Mouse (Mus musculus) embryonic facial prominence, embryonic 14.5 days (tissue): ENCODE data around the gene Theg. TPM values are rescaled to one million over a fixed set of nuclear protein-coding genes. Genes with fewer than 3 reads are reported as not detected.

Source experiments
- ATAC-seq: fragments of 200-750 bp; cut with Nextera tagmentation; 2 replicates; pipeline ENCODE4 v1.8.0; 2017; ENCODE audit warnings: low read depth, moderate number of reproducible peaks, moderate TSS enrichment
- DNase-seq: peaks from one replicate; pipeline ENCODE4 v3.0.0-alpha.2; 2015; ENCODE audit warnings: low spot score
- H3K27ac ChIP-seq: fragments of 300-500 bp; sonication (generic); replicated peaks from 2 replicates; pipeline ENCODE4 v1.5.1; 2014; ENCODE audit warnings: low read depth, mild to moderate bottlenecking, low read length, moderate library complexity
- H3K27me3 ChIP-seq: fragments of 300-500 bp; sonication (generic); replicated peaks from 2 replicates; pipeline ENCODE4 v1.6.1; 2014; ENCODE audit warnings: low read length; ENCODE audit not compliant: control insufficient read depth, insufficient read depth
- H3K36me3 ChIP-seq: fragments of 300-500 bp; sonication (generic); 2 replicates; pipeline ENCODE4 v1.6.1; 2014; ENCODE audit warnings: low read length, mixed read lengths; ENCODE audit not compliant: control insufficient read depth, insufficient read depth
- H3K4me1 ChIP-seq: fragments of 300-500 bp; sonication (generic); 2 replicates; pipeline ENCODE4 v1.6.1; 2014; ENCODE audit warnings: antibody characterized with exemption, low read length; ENCODE audit not compliant: control insufficient read depth, insufficient read depth
- H3K4me2 ChIP-seq: fragments of 300-500 bp; sonication (generic); 2 replicates; pipeline ENCODE4 v1.6.1; 2014; ENCODE audit warnings: low read depth, mild to moderate bottlenecking, low read length, moderate library complexity, mixed read lengths
- H3K4me3 ChIP-seq: fragments of 300-500 bp; sonication (generic); 2 replicates; pipeline ENCODE4 v1.5.1; 2014; ENCODE audit warnings: low read depth, mild to moderate bottlenecking, low read length
- H3K9ac ChIP-seq: fragments of 300-500 bp; sonication (generic); 2 replicates; pipeline ENCODE4 v1.6.1; 2014; ENCODE audit warnings: low read depth, mild to moderate bottlenecking, low read length, moderate library complexity, mixed read lengths
- H3K9me3 ChIP-seq: fragments of 300-500 bp; sonication (generic); 2 replicates; pipeline ENCODE4 v1.6.1; 2016; ENCODE audit warnings: low read length; ENCODE audit not compliant: control insufficient read depth
- WGBS: fragments of 180-500 bp; shearing (Covaris S2); extraction: QIAGEN DNeasy Blood & Tissue Kit; methylation state at CpG from one replicate; pipeline ENCODE4 v1.1.7; 2014; 5-methylcytosine and 5-hydroxymethylcytosine counted together
- polyA plus RNA-seq: library from polyadenylated mRNA; unstranded; fragments of >200 nt; fragmentation: Nextera tagmentation; extraction: Ambion mirVana; gene quantifications from 2 replicates; pipeline ENCODE4 v1.2.1, GENCODE M21; 2014

Gene Theg
- polyA plus RNA-seq, 1 experiment from 2014 or later, result not detected

DNA sequence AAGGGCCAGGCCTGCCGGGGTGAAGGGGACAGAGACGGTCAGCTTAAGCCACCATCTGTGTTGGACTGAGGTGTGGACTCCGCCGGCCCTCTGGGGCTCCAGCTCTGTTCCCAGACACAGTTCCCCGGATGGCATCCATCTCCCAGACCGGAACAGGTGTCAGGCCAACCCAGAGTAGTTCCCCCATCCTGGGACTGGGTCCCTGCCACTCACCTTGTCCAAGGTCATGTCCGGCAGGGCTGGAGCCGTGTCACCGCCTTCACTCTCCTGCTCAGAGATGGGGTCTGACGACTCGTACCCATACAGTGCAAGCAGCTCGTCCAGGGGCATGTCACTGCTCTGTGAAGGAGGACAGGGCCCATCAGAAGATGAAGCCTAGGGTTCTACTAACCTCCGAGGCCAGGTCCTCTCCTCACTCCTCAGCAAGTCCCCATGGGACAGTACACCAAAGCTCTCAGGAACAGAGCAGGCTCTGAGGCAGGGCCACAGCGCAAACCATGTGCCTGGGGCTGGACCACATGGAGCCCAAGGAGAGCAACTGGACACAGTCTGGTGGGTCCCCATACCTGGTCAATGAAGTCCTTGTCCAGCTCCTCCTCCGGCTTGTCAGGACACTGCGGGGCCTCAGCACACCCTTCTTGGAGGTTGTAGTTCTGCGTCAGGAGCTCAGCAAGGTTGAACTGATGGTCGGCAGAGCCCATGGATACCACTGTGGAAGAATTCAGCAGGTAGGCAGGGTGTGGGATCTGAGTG lies 38.0 kb downstream of the Theg start:
- H3K4me3 ChIP-seq, result no peak overlapping the region
- no peak overlapping the region for H3K4me2 ChIP-seq
- WGBS, result 93% methylated on average over 18 of the region's 18 CpGs
- no peak overlapping the region for H3K27ac ChIP-seq
- peaks cover 16% of the 10 kb centered on the region for H3K4me1 ChIP-seq
- H3K9ac ChIP-seq, result no peak overlapping the region
- DNase-seq (no peak), ATAC-seq (no peak)
- H3K27me3 ChIP-seq, result no peaks in the 10 kb centered on the region
- no peaks in the 10 kb centered on the region for H3K9me3 ChIP-seq
- H3K36me3 ChIP-seq, result peaks cover 55% of the 10 kb centered on the region

DNA sequence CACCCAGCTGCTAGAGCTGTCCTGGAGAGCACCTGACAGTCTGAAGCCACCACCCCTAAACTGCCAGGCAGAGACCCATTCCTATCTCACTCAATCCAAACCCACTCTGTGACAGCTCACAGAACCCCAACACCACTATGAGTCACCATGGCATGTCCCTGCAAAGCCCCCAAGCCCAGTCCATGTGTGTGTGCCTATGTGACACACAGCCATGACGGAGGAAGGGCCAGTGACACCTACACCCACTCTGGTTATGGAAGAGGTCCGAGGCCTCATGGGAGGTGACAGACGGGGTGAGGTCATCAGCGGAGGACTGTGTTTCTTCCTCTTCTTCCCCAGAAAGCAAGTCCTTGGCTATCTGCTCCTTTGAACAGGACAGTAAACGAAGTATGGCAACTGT lies 38.6 kb downstream of the Theg start:
- H3K4me2 ChIP-seq, result no peak overlapping the region
- H3K9ac ChIP-seq, result no peak overlapping the region
- H3K36me3 ChIP-seq, result peaks cover 61% of the 10 kb centered on the region
- ATAC-seq (no peak), DNase-seq (no peak)
- H3K9me3 ChIP-seq, result no peaks in the 10 kb centered on the region
- H3K4me3 ChIP-seq, result no peak overlapping the region
- no peak overlapping the region for H3K27ac ChIP-seq
- 96% methylated on average over 5 of the region's 5 CpGs for WGBS
- H3K27me3 ChIP-seq, result no peaks in the 10 kb centered on the region
- H3K4me1 ChIP-seq, result peaks cover 12% of the 10 kb centered on the region

DNA sequence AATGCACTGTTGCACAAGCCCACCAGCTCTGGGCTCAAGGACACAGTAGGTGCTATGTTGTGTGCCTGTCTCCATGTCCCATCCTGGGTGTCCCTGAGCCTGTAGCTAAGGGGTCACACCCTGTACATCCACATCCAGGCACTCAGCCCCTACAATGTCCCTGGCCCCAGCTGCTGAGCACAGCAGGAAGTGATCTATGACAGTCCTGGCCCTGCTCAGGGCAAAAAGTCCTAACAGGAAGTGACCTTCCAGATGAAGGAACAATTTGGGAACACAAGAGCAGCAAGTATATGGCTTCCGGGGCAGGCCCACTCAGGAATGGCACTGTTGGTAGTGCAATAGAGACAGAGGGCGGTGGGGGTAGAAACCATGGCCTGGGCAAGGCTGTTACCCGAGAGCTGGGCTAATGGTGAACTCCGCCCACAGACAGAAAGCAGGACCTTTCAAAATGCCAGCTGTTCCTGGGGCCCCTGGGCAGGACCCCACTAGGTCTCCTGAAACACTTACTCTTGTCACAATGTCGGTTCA lies 39.9 kb downstream of the Theg start:
- Histone ChIP-seq H3K4me1 (no peaks in the 10 kb centered on the region), H3K9me3 (no peaks in the 10 kb centered on the region), H3K4me2 (no peak overlapping the region), H3K36me3 (peaks cover 74% of the 10 kb centered on the region), H3K4me3 (no peak overlapping the region), H3K9ac (no peak overlapping the region), H3K27ac (no peak overlapping the region), H3K27me3 (no peaks in the 10 kb centered on the region)
- DNase-seq (no peak), ATAC-seq (no peak)
- 68% methylated on average over 4 of the region's 5 CpGs for WGBS

DNA sequence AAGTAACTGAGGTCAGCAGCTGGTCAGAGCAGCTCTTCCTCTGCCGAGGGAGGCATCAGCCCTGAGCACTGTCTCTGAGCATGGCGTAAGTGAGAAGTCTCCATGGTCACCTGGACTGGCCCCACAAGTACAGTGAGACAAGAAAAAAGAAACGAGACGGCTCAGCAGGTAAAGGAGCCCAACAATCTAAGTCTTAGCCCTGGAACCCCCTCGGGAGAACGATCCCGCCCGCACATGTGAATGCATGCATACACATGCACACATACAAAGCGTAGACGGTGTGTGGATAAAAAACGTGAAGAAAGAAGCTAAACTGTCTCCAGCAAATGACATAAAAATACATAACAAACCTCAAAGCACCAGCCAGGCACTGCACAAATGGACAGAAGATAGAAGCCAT lies 40.6 kb downstream of the Theg start:
- Histone ChIP-seq H3K27me3 (no peaks in the 10 kb centered on the region), H3K9me3 (no peaks in the 10 kb centered on the region), H3K9ac (no peak overlapping the region), H3K4me2 (no peak overlapping the region), H3K4me3 (no peak overlapping the region), H3K27ac (no peak overlapping the region), H3K36me3 (peaks cover 81% of the 10 kb centered on the region), H3K4me1 (no peaks in the 10 kb centered on the region)
- ATAC-seq, result no peak
- 93% methylated on average over 11 of the region's 11 CpGs for WGBS
- DNase-seq, result no peak

DNA sequence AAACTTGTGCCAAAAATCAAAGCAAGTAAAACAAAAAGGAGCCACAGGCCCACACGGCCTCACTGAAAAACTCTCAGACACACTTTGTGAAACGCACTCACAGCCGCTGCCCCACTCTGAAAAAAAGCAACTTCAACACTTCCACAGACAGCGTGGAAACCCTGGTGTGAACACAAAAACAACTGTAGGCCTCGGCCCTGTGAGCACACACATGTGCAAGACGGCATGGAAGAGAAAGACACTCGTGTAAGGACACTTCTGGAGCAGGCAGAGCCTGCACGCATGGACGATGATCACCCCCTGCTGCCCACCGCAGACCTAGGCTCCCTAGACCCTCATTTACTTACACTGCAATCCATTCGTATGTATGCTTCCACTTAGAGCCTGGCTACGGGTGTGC lies 41.2 kb downstream of the Theg start:
- Histone ChIP-seq H3K9me3 (no peaks in the 10 kb centered on the region), H3K4me2 (no peak overlapping the region), H3K27ac (no peak overlapping the region), H3K4me1 (no peaks in the 10 kb centered on the region), H3K9ac (no peak overlapping the region), H3K36me3 (peaks cover 87% of the 10 kb centered on the region), H3K27me3 (no peaks in the 10 kb centered on the region), H3K4me3 (no peak overlapping the region)
- 84% methylated on average over 12 of the region's 12 CpGs for WGBS
- no peak for ATAC-seq
- no peak for DNase-seq

DNA sequence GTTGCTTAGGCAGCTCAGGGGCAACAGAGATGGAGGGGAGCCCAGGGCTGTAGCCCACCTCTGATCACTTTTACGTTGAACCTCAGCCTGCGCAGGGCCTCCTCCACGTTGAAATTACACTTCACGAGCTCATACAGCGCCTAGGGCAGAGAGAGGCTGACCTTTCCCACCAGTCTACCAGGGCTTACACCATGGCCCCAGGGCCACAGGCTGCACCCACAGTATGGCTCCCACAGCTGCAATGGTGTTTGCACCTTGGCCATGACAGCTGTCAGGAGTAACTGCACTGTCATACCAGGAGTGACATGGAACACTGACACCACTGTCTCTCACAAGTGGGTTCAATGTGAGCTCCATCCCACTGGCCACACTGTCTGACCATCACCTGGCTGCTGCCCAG lies 42.5 kb downstream of the Theg start:
- Histone ChIP-seq H3K4me1 (no peaks in the 10 kb centered on the region), H3K4me3 (no peak overlapping the region), H3K4me2 (no peak overlapping the region), H3K27ac (no peak overlapping the region), H3K9ac (no peak overlapping the region), H3K27me3 (no peaks in the 10 kb centered on the region), H3K36me3 (peaks cover 96% of the 10 kb centered on the region), H3K9me3 (no peaks in the 10 kb centered on the region)
- ATAC-seq, result no peak
- 94% methylated on average over 4 of the region's 5 CpGs for WGBS
- DNase-seq, result no peak

DNA sequence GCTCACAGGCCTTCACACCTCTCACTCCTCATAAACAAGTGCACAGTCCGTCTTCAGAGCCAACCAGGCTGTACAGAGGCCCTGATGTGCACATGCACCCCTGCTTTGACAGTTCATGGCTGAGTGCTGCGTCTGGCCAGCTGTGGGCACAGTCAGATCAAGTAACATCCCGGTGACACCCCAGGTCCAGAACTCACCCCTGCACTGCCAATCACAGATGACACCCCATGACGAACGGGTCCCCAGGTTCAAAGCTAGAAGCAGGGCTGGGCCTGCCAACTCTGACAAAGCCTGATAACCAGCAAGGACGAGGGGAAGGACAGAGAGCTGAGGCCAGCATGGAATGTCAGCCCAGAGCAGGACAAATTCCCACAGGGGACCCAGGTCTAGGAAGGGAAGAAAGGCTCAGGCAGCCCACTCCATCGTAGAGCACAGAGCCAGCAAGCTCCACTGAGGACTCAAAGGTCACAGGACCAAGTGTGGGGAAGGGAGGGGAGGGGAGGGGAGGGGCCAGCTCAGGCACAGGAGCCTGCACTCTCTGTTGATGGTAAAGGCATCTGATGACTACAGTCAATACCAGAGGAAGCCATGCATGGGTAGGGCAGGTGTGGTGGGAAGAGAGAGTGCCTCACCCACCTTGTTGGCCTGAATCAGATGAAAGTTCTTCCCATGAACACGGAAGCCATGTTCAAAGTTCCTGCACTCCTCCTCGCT lies 43.1 kb downstream of the Theg start:
- no peaks in the 10 kb centered on the region for H3K27me3 ChIP-seq
- ATAC-seq (no peak), DNase-seq (no peak)
- no peaks in the 10 kb centered on the region for H3K4me1 ChIP-seq
- H3K9me3 ChIP-seq, result no peaks in the 10 kb centered on the region
- H3K4me3 ChIP-seq, result no peak overlapping the region
- no peak overlapping the region for H3K4me2 ChIP-seq
- H3K9ac ChIP-seq, result no peak overlapping the region
- peaks cover 96% of the 10 kb centered on the region for H3K36me3 ChIP-seq
- no peak overlapping the region for H3K27ac ChIP-seq
- WGBS, result 87% methylated on average over 9 of the region's 9 CpGs

DNA sequence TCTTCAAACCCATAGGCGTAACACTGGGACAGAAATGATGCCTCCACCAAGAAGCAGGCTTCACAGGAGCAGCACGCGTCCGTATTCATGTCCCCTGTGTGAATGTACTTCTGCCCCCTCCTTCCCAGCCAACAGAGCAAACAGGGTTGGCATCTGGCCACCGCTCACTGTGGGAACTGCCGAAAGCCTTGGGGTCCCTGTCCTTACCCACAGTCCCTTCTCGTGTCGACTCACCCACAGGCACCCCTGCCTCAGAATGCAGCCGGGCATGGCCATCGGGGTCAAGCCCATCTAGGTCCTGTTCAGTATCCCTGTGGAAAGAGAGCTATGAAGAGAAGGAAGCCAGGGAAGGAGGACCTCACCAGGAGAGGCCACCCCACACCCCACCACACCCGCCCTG lies 45.0 kb downstream of the Theg start:
- no peaks in the 10 kb centered on the region for H3K4me1 ChIP-seq

More for the DNA sequence above, 45.0 kb downstream of the Theg start:
- ATAC-seq (no peak), DNase-seq (no peak)
- Histone ChIP-seq H3K9ac (no peak overlapping the region), H3K9me3 (no peaks in the 10 kb centered on the region), H3K4me2 (no peak overlapping the region), H3K36me3 (peaks cover 87% of the 10 kb centered on the region), H3K27me3 (no peaks in the 10 kb centered on the region), H3K4me3 (no peak overlapping the region), H3K27ac (no peak overlapping the region)
- 93% methylated on average over 11 of the region's 11 CpGs for WGBS
